Mouse (Mus musculus): ENCODE results near the gene Naa50.

Gene Naa50

GRCm38 (mm10) chr16:44199066-44199703 lies 59.6 kb downstream of the Naa50 start:
- DNase-seq (ENCODE audit: low read depth, low spot score): no peak

- no peak for DNase-seq (ENCODE audit: low read depth, low spot score)
These were observed 60.5 kb downstream of the Naa50 start for GRCm38 (mm10) chr16:44200146-44200545.

GRCm38 (mm10) chr16:44204331-44204730 lies 64.7 kb downstream of the Naa50 start:
- no peak for DNase-seq (ENCODE audit: low read depth, low spot score)

- no peak for DNase-seq (ENCODE audit: low read depth, low spot score)
These were observed 66.3 kb downstream of the Naa50 start for GRCm38 (mm10) chr16:44205973-44206372.

GRCm38 (mm10) chr16:44210156-44211053 lies 70.8 kb downstream of the Naa50 start:
- no peak for DNase-seq (ENCODE audit: low read depth, low spot score)

GRCm38 (mm10) chr16:44211054-44211414 lies 71.4 kb downstream of the Naa50 start:
- no peak for DNase-seq (ENCODE audit: low read depth, low spot score)

GRCm38 (mm10) chr16:44212703-44213102 lies 73.1 kb downstream of the Naa50 start:
- DNase-seq (ENCODE audit: low read depth, low spot score): no peak

All from retina, adult 2 months (tissue).